Mouse (Mus musculus) ES-E14 (cell line): ENCODE data around the gene Enah. TPM values are rescaled to one million over a fixed set of nuclear protein-coding genes. Genes with fewer than 3 reads are reported as not detected.

Experiments used
- DNase-seq: peaks from one replicate; pipeline ENCODE4 v3.0.0-alpha.2; 2013; ENCODE audit warnings: low read depth, low spot score
- H3K27ac ChIP-seq: 2 replicates; pipeline ENCODE4 v1.5.1; 2012; ENCODE audit warnings: low read depth, mild to moderate bottlenecking, low read length, moderate library complexity, mixed read lengths; ENCODE audit not compliant: poor library complexity, insufficient read depth, severe bottlenecking
- H3K36me3 ChIP-seq: 2 replicates; pipeline ENCODE4 v1.6.1; 2012; ENCODE audit warnings: mild to moderate bottlenecking, low read length, moderate library complexity, mixed read lengths; ENCODE audit not compliant: control insufficient read depth, poor library complexity, insufficient read depth, severe bottlenecking
- H3K4me1 ChIP-seq, 2 experiments: fragments of 150-350 bp in 1 of 2; sonication (generic) in 1 of 2; 2 replicates each; pipeline ENCODE4 v1.6.1; 2012; ENCODE audit warnings: low read length in 2 of 2, mild to moderate bottlenecking in 1 of 2, mixed read lengths in 1 of 2; ENCODE audit not compliant: control insufficient read depth in 2 of 2, insufficient read depth in 2 of 2, poor library complexity in 1 of 2
- H3K4me3 ChIP-seq, 2 experiments: fragments of 150-350 bp in 1 of 2; sonication (generic) in 1 of 2; 2 replicates each; pipeline ENCODE4 v1.5.1; 2012; ENCODE audit warnings: low read length in 2 of 2, low read depth in 1 of 2, mild to moderate bottlenecking in 1 of 2, mixed read lengths in 1 of 2; ENCODE audit not compliant: insufficient read depth in 1 of 2, poor library complexity in 1 of 2, severe bottlenecking in 1 of 2
- H3K9ac ChIP-seq: 2 replicates; pipeline ENCODE4 v1.6.1; 2012; ENCODE audit warnings: low read depth, mild to moderate bottlenecking, low read length, mixed read lengths; ENCODE audit not compliant: poor library complexity, insufficient read depth, severe bottlenecking
- H3K9me3 ChIP-seq: fragments of 150-350 bp; sonication (generic); 2 replicates; pipeline ENCODE4 v1.6.1; 2012; ENCODE audit warnings: low read depth, mild to moderate bottlenecking, low read length; ENCODE audit not compliant: control insufficient read depth, insufficient read depth
- CHD2 ChIP-seq: IDR thresholded peaks from 2 replicates; pipeline ENCODE4 v1.6.1; 2014; ENCODE audit warnings: mild to moderate bottlenecking, low read depth, low read length, inconsistent platforms
- HCFC1 ChIP-seq: IDR thresholded peaks from 2 replicates; pipeline ENCODE4 v1.6.1; 2012; ENCODE audit warnings: low read length, inconsistent platforms, borderline replicate concordance; ENCODE audit not compliant: insufficient read depth
- MAFK ChIP-seq: IDR thresholded peaks from 2 replicates; pipeline ENCODE4 v1.6.1; 2014; ENCODE audit warnings: mild to moderate bottlenecking, low read depth, low read length, inconsistent platforms; ENCODE audit not compliant: insufficient read depth
- ZC3H11A ChIP-seq: IDR thresholded peaks from 2 replicates; pipeline ENCODE4 v1.6.1; 2012; ENCODE audit warnings: low read depth, mild to moderate bottlenecking, inconsistent platforms, low read length, borderline replicate concordance
- ZNF384 ChIP-seq: IDR thresholded peaks from 2 replicates; pipeline ENCODE4 v1.6.1; 2012; ENCODE audit warnings: low read depth, low read length, inconsistent platforms
- in situ Hi-C, 2 experiments: fragments of 600-800 bp; cut with MboI; formaldehyde crosslinking; loops; one replicate each; pipeline ENCODE4 v1.15.1; 2025; ENCODE audit warnings: low sequenced_read_pairs in 2 of 2, inconsistent platforms in 1 of 2; ENCODE audit not compliant: unreplicated experiment in 2 of 2
- total RNA-seq: library from RNA; depleted of rRNA; stranded (reverse); fragments of 300-350 nt; gene quantifications from 2 replicates; pipeline ENCODE4 v1.2.3, GENCODE M21; 2012

Gene Enah
- total RNA-seq, 1 experiment = 331 TPM

GRCm38 (mm10) chr1:181975510-181975909 is 44.3 kb downstream of the Enah start:
- H3K27ac ChIP-seq = no peak overlapping the region
- no peak overlapping the region for H3K4me3 ChIP-seq
- H3K4me1 ChIP-seq = peaks cover 6% of the 10 kb centered on the region in 2 experiments; a peak in 3 of 4 replicates
- no peaks in the 10 kb centered on the region for H3K9me3 ChIP-seq
- in situ Hi-C loops = no loop called here
- DNase-seq = no peak
- H3K9ac ChIP-seq = no peak overlapping the region
- H3K36me3 ChIP-seq = peaks cover 5% of the 10 kb centered on the region; the same call in 1 of the 2 replicates
- TF ChIP-seq MAFK (no peak), CHD2 (no peak), HCFC1 (no peak), ZNF384 (no peak), ZC3H11A (no peak)

- DNase-seq = no peak
- no peak for TF ChIP-seq ZNF384
- no peak for TF ChIP-seq MAFK
- no peak for TF ChIP-seq ZC3H11A
- TF ChIP-seq HCFC1 = no peak
- no peak for TF ChIP-seq CHD2
- H3K4me3 ChIP-seq = no peak overlapping the region
- no peak overlapping the region for H3K9ac ChIP-seq
- in situ Hi-C loops = no loop called here
- H3K9me3 ChIP-seq = no peaks in the 10 kb centered on the region
- no peak overlapping the region for H3K27ac ChIP-seq
- H3K36me3 ChIP-seq = peaks cover 2% of the 10 kb centered on the region; the same call in 1 of the 2 replicates
- H3K4me1 ChIP-seq = peaks cover 4 to 10% of the 10 kb centered on the region in 2 experiments; a peak in 3 of 4 replicates
Measured at GRCm38 (mm10) chr1:181974897-181975296, 44.9 kb downstream of the Enah start.

GRCm38 (mm10) chr1:181965277-181965676 is 54.5 kb downstream of the Enah start:
- Histone ChIP-seq H3K27ac (no peak overlapping the region), H3K36me3 (peaks cover 6% of the 10 kb centered on the region; the same call in 1 of the 2 replicates), H3K9me3 (no peaks in the 10 kb centered on the region), H3K4me3 (no peak overlapping the region), H3K4me1 (peaks cover 7 to 8% of the 10 kb centered on the region in 2 experiments; a peak in 3 of 4 replicates), H3K9ac (no peak overlapping the region)
- in situ Hi-C loops = no loop called here
- DNase-seq = no peak
- TF ChIP-seq HCFC1 (no peak), MAFK (no peak), CHD2 (no peak), ZNF384 (no peak), ZC3H11A (no peak)

- Histone ChIP-seq H3K27ac (no peak overlapping the region), H3K9me3 (no peaks in the 10 kb centered on the region), H3K4me1 (peaks cover 5 to 6% of the 10 kb centered on the region in 2 experiments; a peak in 3 of 4 replicates), H3K9ac (no peak overlapping the region), H3K36me3 (peaks cover 8% of the 10 kb centered on the region), H3K4me3 (no peak overlapping the region)
- no peak for DNase-seq
- in situ Hi-C loops = no loop called here
- TF ChIP-seq ZNF384 (no peak), HCFC1 (no peak), MAFK (no peak), ZC3H11A (no peak), CHD2 (no peak)
Measured at GRCm38 (mm10) chr1:181963827-181964226, 56.0 kb downstream of the Enah start.

- Histone ChIP-seq H3K36me3 (peaks cover 8% of the 10 kb centered on the region), H3K27ac (no peak overlapping the region), H3K9ac (no peak overlapping the region), H3K4me1 (peaks cover 4 to 5% of the 10 kb centered on the region in 2 experiments; a peak in 3 of 4 replicates), H3K9me3 (no peaks in the 10 kb centered on the region), H3K4me3 (no peak overlapping the region)
- no peak for DNase-seq
- in situ Hi-C loops = no loop called here
- TF ChIP-seq ZNF384 (no peak), MAFK (no peak), ZC3H11A (no peak), CHD2 (no peak), HCFC1 (no peak)
Measured at GRCm38 (mm10) chr1:181963351-181963750, 56.4 kb downstream of the Enah start.
